Mouse (Mus musculus): Measurements from ENCODE around the gene Zfp978. TPM values are rescaled to one million over a fixed set of nuclear protein-coding genes. Genes with fewer than 3 reads are reported as not detected.
"Not testable (repeated sequence)": the region's sequence is repeated elsewhere in the genome, so short reads cannot be mapped to it uniquely, and the experiment has no call there.

Gene Zfp978
- polyA plus RNA-seq (2015; fragmentation: Nextera tagmentation; extraction: Ambion mirVana) = not detected in 2 replicates

- not testable (repeated sequence) for H3K9me3 ChIP-seq (ENCODE audit: control insufficient read depth); H3K36me3 ChIP-seq (ENCODE audit: control insufficient read depth, insufficient read depth); H3K9ac ChIP-seq (ENCODE audit: low read depth, low read length); H3K4me3 ChIP-seq (ENCODE audit: low read depth, low read length); H3K4me1 ChIP-seq (replicated peaks; ENCODE audit: control insufficient read depth, insufficient read depth, low read length); H3K4me2 ChIP-seq (replicated peaks; ENCODE audit: low read depth); H3K27me3 ChIP-seq (replicated peaks; ENCODE audit: control insufficient read depth, insufficient read depth, low read length); ATAC-seq; H3K27ac ChIP-seq (ENCODE audit: low read depth, low read length)
- no CpG with 5 or more reads among the region's 6 CpGs for WGBS
Observed at GRCm38 (mm10) chr4:147361003-147361402, at the start of gene Zfp978. Zfp978 (plus strand) TSS chr4:147361303.

GRCm38 (mm10) chr4:147335036-147335690, 25.9 kb upstream of the Zfp978 start:
- H3K36me3 ChIP-seq (ENCODE audit: control insufficient read depth, insufficient read depth); H3K4me2 ChIP-seq (replicated peaks; ENCODE audit: low read depth); H3K9ac ChIP-seq (ENCODE audit: low read depth, low read length); H3K4me1 ChIP-seq (replicated peaks; ENCODE audit: control insufficient read depth, insufficient read depth, low read length); H3K27ac ChIP-seq (ENCODE audit: low read depth, low read length); H3K27me3 ChIP-seq (replicated peaks; ENCODE audit: control insufficient read depth, insufficient read depth, low read length); H3K4me3 ChIP-seq (ENCODE audit: low read depth, low read length): not testable (repeated sequence)
- H3K9me3 ChIP-seq (ENCODE audit: control insufficient read depth) = peaks cover 51% of the 10 kb centered on the region
- ATAC-seq = peak; percentile 46
- WGBS = 92% methylated on average over 2 of the region's 2 CpGs

DNA sequence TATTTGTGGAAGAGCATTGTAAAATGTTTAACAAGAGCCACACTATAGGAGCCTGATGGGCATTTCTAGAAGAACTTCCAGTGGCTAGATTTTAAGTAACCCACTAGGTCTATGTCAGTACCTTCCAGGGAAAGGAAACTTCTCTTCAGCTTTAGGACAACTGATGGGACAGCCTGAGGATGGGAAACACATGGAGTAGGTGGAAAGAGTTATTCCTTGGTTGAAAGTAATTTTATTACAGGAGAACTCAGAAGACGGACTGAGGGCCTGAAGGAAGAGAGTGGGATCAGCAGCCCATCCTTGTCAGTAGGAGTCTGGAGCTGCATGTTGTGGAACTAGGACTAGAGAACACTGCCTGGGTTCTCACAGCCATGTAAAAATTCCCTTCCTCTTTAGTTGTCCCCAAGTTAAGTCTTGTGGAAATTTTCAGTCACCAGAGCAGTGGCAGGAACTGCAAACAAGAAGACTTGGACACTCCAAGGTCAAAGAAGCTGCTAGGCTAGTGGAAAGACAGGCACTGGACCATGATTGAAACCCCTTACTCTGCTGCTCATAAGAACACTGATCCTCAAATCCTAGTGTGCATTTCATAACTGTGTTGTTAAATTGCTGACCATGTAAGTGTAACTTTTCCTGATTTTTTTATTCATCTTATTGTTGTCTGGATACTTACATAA, 25.3 kb upstream of the Zfp978 start:
- not testable (repeated sequence) for H3K4me2 ChIP-seq (replicated peaks; ENCODE audit: low read depth); H3K9ac ChIP-seq (ENCODE audit: low read depth, low read length); H3K27me3 ChIP-seq (replicated peaks; ENCODE audit: control insufficient read depth, insufficient read depth, low read length); H3K4me3 ChIP-seq (ENCODE audit: low read depth, low read length); H3K4me1 ChIP-seq (replicated peaks; ENCODE audit: control insufficient read depth, insufficient read depth, low read length); H3K36me3 ChIP-seq (ENCODE audit: control insufficient read depth, insufficient read depth); H3K27ac ChIP-seq (ENCODE audit: low read depth, low read length)
- 61% methylated on average over 1 of the region's 1 CpGs for WGBS
- peaks cover 55% of the 10 kb centered on the region for H3K9me3 ChIP-seq (ENCODE audit: control insufficient read depth)
- peak; percentile 46 for ATAC-seq

- ATAC-seq = peak; percentile 48
- not testable (repeated sequence) for H3K4me2 ChIP-seq (replicated peaks; ENCODE audit: low read depth); H3K4me1 ChIP-seq (replicated peaks; ENCODE audit: control insufficient read depth, insufficient read depth, low read length); H3K27me3 ChIP-seq (replicated peaks; ENCODE audit: control insufficient read depth, insufficient read depth, low read length); H3K27ac ChIP-seq (ENCODE audit: low read depth, low read length); H3K4me3 ChIP-seq (ENCODE audit: low read depth, low read length); H3K36me3 ChIP-seq (ENCODE audit: control insufficient read depth, insufficient read depth); H3K9ac ChIP-seq (ENCODE audit: low read depth, low read length)
- 67% methylated on average over 6 of the region's 6 CpGs for whole genome bisulfite sequencing
- peaks cover 56% of the 10 kb centered on the region for H3K9me3 ChIP-seq (ENCODE audit: control insufficient read depth)
Observed at GRCm38 (mm10) chr4:147336368-147337195, 24.5 kb upstream of the Zfp978 start.

- H3K36me3 ChIP-seq (ENCODE audit: control insufficient read depth, insufficient read depth); ATAC-seq; H3K4me3 ChIP-seq (ENCODE audit: low read depth, low read length); H3K27me3 ChIP-seq (replicated peaks; ENCODE audit: control insufficient read depth, insufficient read depth, low read length); H3K27ac ChIP-seq (ENCODE audit: low read depth, low read length); H3K9ac ChIP-seq (ENCODE audit: low read depth, low read length); H3K4me1 ChIP-seq (replicated peaks; ENCODE audit: control insufficient read depth, insufficient read depth, low read length); H3K4me2 ChIP-seq (replicated peaks; ENCODE audit: low read depth): not testable (repeated sequence)
- peaks cover 56% of the 10 kb centered on the region for H3K9me3 ChIP-seq (ENCODE audit: control insufficient read depth)
- 86% methylated on average over 2 of the region's 2 CpGs for WGBS
Observed at GRCm38 (mm10) chr4:147337520-147337919, 23.6 kb upstream of the Zfp978 start.

- Histone ChIP-seq H3K27ac (ENCODE audit: low read depth, low read length) (no peak overlapping the region), H3K4me2 (replicated peaks; ENCODE audit: low read depth) (no peak overlapping the region), H3K27me3 (replicated peaks; ENCODE audit: control insufficient read depth, insufficient read depth, low read length) (no peaks in the 10 kb centered on the region), H3K4me3 (ENCODE audit: low read depth, low read length) (no peak overlapping the region), H3K9me3 (ENCODE audit: control insufficient read depth) (peaks cover 59% of the 10 kb centered on the region), H3K36me3 (ENCODE audit: control insufficient read depth, insufficient read depth) (no peaks in the 10 kb centered on the region), H3K4me1 (replicated peaks; ENCODE audit: control insufficient read depth, insufficient read depth, low read length) (no peaks in the 10 kb centered on the region), H3K9ac (ENCODE audit: low read depth, low read length) (no peak overlapping the region)
- WGBS = 70% methylated on average over 5 of the region's 5 CpGs
- TF ChIP-seq CTCF (IDR thresholded peaks at IDR 0.05; ENCODE audit: low read depth) = no peak
- ATAC-seq = peak; percentile 41; the same call in 1 of the 2 replicates
Observed at GRCm38 (mm10) chr4:147338032-147338610, 23.0 kb upstream of the Zfp978 start.

- H3K4me1 ChIP-seq (replicated peaks; ENCODE audit: control insufficient read depth, insufficient read depth, low read length); H3K27me3 ChIP-seq (replicated peaks; ENCODE audit: control insufficient read depth, insufficient read depth, low read length); H3K27ac ChIP-seq (ENCODE audit: low read depth, low read length); H3K36me3 ChIP-seq (ENCODE audit: control insufficient read depth, insufficient read depth); H3K4me3 ChIP-seq (ENCODE audit: low read depth, low read length); H3K4me2 ChIP-seq (replicated peaks; ENCODE audit: low read depth); H3K9ac ChIP-seq (ENCODE audit: low read depth, low read length); ATAC-seq: not testable (repeated sequence)
- WGBS = 81% methylated on average over 3 of the region's 3 CpGs
- peaks cover 64% of the 10 kb centered on the region for H3K9me3 ChIP-seq (ENCODE audit: control insufficient read depth)
Observed at GRCm38 (mm10) chr4:147338706-147339105, 22.4 kb upstream of the Zfp978 start.

DNA sequence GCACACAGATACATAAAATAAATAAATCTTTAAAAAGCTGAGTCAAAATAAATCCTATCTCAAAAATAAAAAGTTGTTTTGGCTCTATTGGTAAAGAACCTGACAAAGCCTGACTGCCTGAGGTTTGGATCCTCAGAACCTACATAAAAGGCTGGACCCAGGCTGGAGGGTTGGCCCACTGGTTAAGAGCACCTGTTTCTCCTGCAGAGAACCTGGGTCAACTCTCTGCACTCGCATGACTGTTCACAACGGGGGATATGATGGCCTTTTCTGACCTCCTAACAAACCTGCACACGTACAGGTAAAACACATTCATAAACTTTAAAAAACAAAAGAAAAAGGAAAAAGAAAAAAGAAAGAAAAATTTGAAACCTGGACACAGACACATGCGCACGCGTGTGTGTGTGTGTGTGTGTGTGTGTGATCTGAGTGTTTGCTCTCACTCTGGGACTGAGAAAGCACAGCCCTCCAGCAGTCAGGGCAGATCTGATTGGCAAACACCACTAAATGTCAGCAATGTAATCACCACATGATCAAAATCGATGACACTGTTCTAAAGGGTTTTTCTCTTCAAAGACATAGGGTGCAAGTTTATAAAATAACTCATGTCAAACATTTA, 21.4 kb upstream of the Zfp978 start:
- H3K36me3 ChIP-seq (ENCODE audit: control insufficient read depth, insufficient read depth); H3K9ac ChIP-seq (ENCODE audit: low read depth, low read length); H3K27ac ChIP-seq (ENCODE audit: low read depth, low read length); H3K27me3 ChIP-seq (replicated peaks; ENCODE audit: control insufficient read depth, insufficient read depth, low read length); H3K4me1 ChIP-seq (replicated peaks; ENCODE audit: control insufficient read depth, insufficient read depth, low read length); H3K4me3 ChIP-seq (ENCODE audit: low read depth, low read length); H3K4me2 ChIP-seq (replicated peaks; ENCODE audit: low read depth); ATAC-seq: not testable (repeated sequence)
- peaks cover 59% of the 10 kb centered on the region for H3K9me3 ChIP-seq (ENCODE audit: control insufficient read depth)
- WGBS = 71% methylated on average over 7 of the region's 7 CpGs
